Mouse (Mus musculus) liver, embryonic 12.5 days (tissue): ENCODE data around the gene Necab2. TPM values are rescaled to one million over a fixed set of nuclear protein-coding genes. Genes with fewer than 3 reads are reported as not detected.
A peak's percentile ranks its signal among the peaks of the same experiment; 100 is the strongest.

Experiments used
- ATAC-seq: fragments of 200-750 bp; cut with Nextera tagmentation; 2 replicates; pipeline ENCODE4 v1.8.0; 2017; ENCODE audit warnings: moderate number of reproducible peaks, mild to moderate bottlenecking, moderate library complexity
- H3K27ac ChIP-seq: fragments of 300-500 bp; sonication (generic); 2 replicates; pipeline ENCODE4 v1.5.1; 2016; ENCODE audit warnings: mild to moderate bottlenecking
- H3K27me3 ChIP-seq: fragments of 300-500 bp; sonication (generic); replicated peaks from 2 replicates; pipeline ENCODE4 v1.6.1; 2016; ENCODE audit warnings: mild to moderate bottlenecking, moderate library complexity
- H3K36me3 ChIP-seq: fragments of 300-500 bp; sonication (generic); 2 replicates; pipeline ENCODE4 v1.6.1; 2016; ENCODE audit warnings: mild to moderate bottlenecking, moderate library complexity
- H3K4me1 ChIP-seq: fragments of 300-500 bp; sonication (generic); 2 replicates; pipeline ENCODE4 v1.6.1; 2016
- H3K4me2 ChIP-seq: fragments of 300-500 bp; sonication (generic); 2 replicates; pipeline ENCODE4 v1.6.1; 2016; ENCODE audit warnings: mild to moderate bottlenecking, moderate library complexity
- H3K4me3 ChIP-seq: fragments of 300-500 bp; sonication (generic); 2 replicates; pipeline ENCODE4 v1.5.1; 2016; ENCODE audit warnings: mild to moderate bottlenecking, moderate library complexity
- H3K9ac ChIP-seq: fragments of 300-500 bp; sonication (generic); 2 replicates; pipeline ENCODE4 v1.6.1; 2016; ENCODE audit warnings: mild to moderate bottlenecking, moderate library complexity
- H3K9me3 ChIP-seq: fragments of 300-500 bp; sonication (generic); replicated peaks from 2 replicates; pipeline ENCODE4 v1.6.1; 2016; ENCODE audit warnings: mild to moderate bottlenecking, moderate library complexity
- WGBS: fragments of 180-500 bp; shearing (Covaris S2); methylation state at CpG from one replicate; pipeline ENCODE4 v1.1.7; 2016; ENCODE audit not compliant: insufficient replicate concordance; 5-methylcytosine and 5-hydroxymethylcytosine counted together
- polyA plus RNA-seq: library from polyadenylated mRNA; unstranded; fragments of >200 nt; fragmentation: Nextera tagmentation; extraction: Ambion mirVana; gene quantifications from 2 replicates; pipeline ENCODE4 v1.2.1, GENCODE M21; 2016

Gene Necab2
- polyA plus RNA-seq, 1 experiment from 2014 or later, result 0.25 TPM

DNA sequence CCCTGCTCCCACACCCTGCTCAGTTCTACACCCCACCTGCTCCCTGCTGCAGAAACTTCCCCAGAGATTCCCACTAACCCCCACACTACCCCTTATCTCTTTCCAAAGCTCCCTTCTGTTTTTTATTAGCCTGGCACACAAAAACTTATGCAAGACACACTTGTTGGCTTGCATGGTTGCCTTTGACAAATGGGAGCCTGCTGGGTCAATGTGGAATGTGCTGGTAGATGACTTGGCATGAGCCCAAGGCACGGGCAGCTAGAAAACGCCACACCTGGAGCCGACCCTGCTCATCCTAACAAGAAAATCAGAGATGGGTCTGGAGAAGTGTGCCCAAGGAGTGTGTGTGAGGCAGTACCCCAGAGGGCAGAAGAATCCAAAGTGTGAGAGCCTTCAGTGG lies 17.0 kb upstream of the Necab2 start:
- Histone ChIP-seq H3K27me3 (no peaks in the 10 kb centered on the region), H3K4me1 (peaks cover 51% of the 10 kb centered on the region), H3K27ac (no peak overlapping the region; the same call in 1 of the 2 replicates), H3K4me3 (no peak overlapping the region), H3K36me3 (no peaks in the 10 kb centered on the region), H3K4me2 (no peak overlapping the region), H3K9me3 (no peaks in the 10 kb centered on the region), H3K9ac (no peak overlapping the region)
- 66% methylated on average over 3 of the region's 3 CpGs for WGBS
- ATAC-seq, result no peak

DNA sequence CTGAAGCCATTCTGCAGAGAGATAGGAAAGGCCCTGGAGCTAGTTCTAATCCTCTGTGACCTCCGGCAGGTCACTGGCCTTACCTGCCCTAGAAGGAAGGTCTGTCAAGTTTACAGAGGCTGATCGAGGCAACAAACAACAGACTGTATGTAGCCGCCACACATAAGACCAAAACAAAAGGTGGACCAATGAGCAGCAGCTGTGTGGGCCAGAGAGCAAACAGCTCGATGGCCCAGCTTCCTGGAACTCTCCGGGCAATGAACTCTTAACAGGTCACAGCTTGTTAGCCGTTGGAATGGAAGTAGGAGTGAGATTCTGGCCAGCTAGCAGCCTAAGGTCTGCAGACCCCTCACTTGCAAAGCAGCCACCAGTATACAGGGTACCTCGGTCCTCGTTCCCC lies 16.3 kb upstream of the Necab2 start:
- H3K36me3 ChIP-seq, result no peaks in the 10 kb centered on the region
- H3K4me3 ChIP-seq, result no peak overlapping the region
- WGBS, result 62% methylated on average over 8 of the region's 8 CpGs
- peaks cover 48% of the 10 kb centered on the region for H3K4me1 ChIP-seq
- H3K27ac ChIP-seq, result peak overlapping the region; percentile 23; the same call in 1 of the 2 replicates
- ATAC-seq, result no peak
- no peaks in the 10 kb centered on the region for H3K27me3 ChIP-seq
- H3K9ac ChIP-seq, result no peak overlapping the region
- no peaks in the 10 kb centered on the region for H3K9me3 ChIP-seq
- H3K4me2 ChIP-seq, result no peak overlapping the region

DNA sequence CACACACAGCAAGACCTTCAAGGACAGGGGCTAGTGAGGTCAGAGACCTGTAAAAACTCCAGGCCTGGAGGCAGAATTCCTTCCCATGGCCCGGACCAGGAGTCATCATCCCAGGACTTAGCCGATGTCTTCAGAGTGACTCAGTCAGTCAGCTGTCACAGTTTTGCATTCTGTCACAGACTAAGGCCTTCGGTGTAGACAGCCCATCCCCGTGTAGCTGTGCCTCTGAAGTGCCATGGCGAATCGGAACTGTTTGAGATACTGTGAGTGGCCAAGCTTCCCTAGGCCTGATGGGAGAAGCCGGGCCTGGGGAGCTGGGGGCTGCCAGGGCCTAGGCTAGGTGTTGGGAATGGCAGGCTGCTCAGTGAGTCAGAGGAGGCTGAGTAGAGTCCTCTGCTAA lies 15.8 kb upstream of the Necab2 start:
- Histone ChIP-seq H3K4me1 (peaks cover 44% of the 10 kb centered on the region), H3K4me2 (no peak overlapping the region), H3K27ac (0 out of 2 replicates have a peak overlapping the region, but pooled peaks have one; percentile 23), H3K27me3 (no peaks in the 10 kb centered on the region), H3K9me3 (no peaks in the 10 kb centered on the region), H3K4me3 (no peak overlapping the region), H3K36me3 (no peaks in the 10 kb centered on the region), H3K9ac (no peak overlapping the region)
- no peak for ATAC-seq
- 75% methylated on average over 7 of the region's 7 CpGs for WGBS

DNA sequence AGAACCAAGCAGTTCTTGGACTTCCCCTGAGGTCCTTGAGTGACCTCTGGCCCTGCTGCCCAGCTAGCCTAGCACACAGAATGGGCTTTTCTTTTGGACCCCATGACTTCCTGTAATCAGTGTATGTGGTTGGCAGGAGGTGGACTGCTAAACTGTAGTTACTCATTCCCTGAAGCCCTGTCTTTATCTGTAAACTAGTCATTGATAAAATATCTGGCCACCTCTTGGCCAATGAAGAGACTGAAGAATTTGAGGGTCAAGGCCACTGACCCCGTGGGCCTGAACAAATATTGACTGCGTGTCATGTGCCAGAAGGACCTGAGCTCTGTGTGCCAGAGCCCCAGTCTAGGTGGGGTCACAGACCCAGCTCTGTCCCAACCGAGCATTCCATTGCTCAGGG lies 14.1 kb upstream of the Necab2 start:
- no peaks in the 10 kb centered on the region for H3K9me3 ChIP-seq
- no peak overlapping the region for H3K4me3 ChIP-seq
- ATAC-seq, result peak; percentile 68
- H3K4me2 ChIP-seq, result no peak overlapping the region
- H3K36me3 ChIP-seq, result no peaks in the 10 kb centered on the region
- H3K9ac ChIP-seq, result no peak overlapping the region
- H3K4me1 ChIP-seq, result peaks cover 45% of the 10 kb centered on the region
- peak overlapping the region; percentile 70 for H3K27ac ChIP-seq
- 65% methylated on average over 3 of the region's 3 CpGs for WGBS
- no peaks in the 10 kb centered on the region for H3K27me3 ChIP-seq

DNA sequence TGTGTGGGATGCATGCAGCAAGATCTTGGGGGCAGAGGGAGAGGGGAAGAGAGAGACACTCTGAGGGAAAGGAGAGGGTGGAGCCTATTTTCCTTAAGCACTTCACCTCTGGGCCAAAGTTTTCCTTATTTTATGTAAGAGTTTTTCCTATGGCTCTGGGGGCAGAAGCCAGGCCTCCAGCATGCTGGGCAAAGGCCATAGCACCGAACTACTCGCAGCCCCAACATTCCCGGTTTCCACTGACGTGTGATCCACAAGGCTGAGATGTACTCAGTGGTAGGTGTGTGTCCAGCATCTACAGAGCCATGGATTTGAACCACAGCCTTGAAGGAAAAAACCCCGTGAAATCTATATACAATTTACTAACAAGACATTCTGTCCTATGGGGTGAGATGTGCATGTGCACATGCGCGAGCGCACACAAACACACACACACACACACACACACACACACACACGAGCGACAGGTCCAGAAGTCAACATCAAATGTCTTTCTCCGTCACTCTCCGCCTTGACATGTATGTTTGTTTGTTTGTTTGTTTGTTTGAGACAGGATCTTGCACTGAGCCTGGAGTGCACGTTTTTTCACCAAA lies 12.8 kb upstream of the Necab2 start, which contains the start of gene Osgin1:
Osgin1 (plus strand) TSS at position 543 of the 593 bp plus-strand sequence.
- Histone ChIP-seq H3K27ac (peak within 1 kb of the TSS; percentile 62), H3K9ac (no peak within 1 kb of the TSS), H3K27me3 (no peaks in the 10 kb centered on the region), H3K4me3 (no peak within 1 kb of the TSS), H3K4me2 (no peak within 1 kb of the TSS), H3K4me1 (peaks cover 36% of the 10 kb centered on the region), H3K36me3 (no peaks in the 10 kb centered on the region), H3K9me3 (no peaks in the 10 kb centered on the region)
- ATAC-seq, result no peak
- WGBS, result 75% methylated on average over 13 of the region's 13 CpGs

GRCm38 (mm10) chr8:119434569-119434968 lies 11.9 kb upstream of the Necab2 start:
- H3K27ac ChIP-seq, result 0 out of 2 replicates have a peak overlapping the region, but pooled peaks have one; percentile 27

DNA sequence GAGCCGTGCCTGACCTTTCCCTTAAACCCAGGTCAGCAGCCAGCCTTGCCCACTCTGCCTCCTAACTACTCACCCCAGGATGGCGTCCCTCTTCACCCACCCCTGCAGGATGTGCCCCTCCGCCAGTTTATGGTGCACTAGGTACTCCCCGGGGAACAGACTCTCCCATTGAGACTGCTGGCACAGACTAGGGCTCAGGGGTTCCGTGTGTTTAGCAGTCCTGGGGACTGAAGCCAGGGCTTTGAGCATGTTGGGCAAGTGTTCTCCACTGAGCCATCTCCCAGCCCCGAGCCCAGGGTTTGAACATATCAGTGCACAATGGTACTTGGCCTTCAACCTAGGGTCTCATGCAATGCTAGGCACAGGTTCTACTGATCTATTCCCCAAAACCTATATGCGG lies 11.0 kb upstream of the Necab2 start:
- no peaks in the 10 kb centered on the region for H3K36me3 ChIP-seq
- WGBS, result 66% methylated on average over 7 of the region's 7 CpGs
- no peaks in the 10 kb centered on the region for H3K9me3 ChIP-seq
- H3K4me1 ChIP-seq, result peaks cover 34% of the 10 kb centered on the region
- H3K9ac ChIP-seq, result no peak overlapping the region
- no peak overlapping the region for H3K4me3 ChIP-seq
- H3K27me3 ChIP-seq, result no peaks in the 10 kb centered on the region
- no peak overlapping the region for H3K27ac ChIP-seq
- H3K4me2 ChIP-seq, result no peak overlapping the region
- ATAC-seq, result no peak

More at GRCm38 (mm10) chr8:119434569-119434968, 11.9 kb upstream of the Necab2 start:
- WGBS, result 58% methylated on average over 6 of the region's 6 CpGs
- Histone ChIP-seq H3K36me3 (no peaks in the 10 kb centered on the region), H3K27me3 (no peaks in the 10 kb centered on the region), H3K9ac (no peak overlapping the region), H3K4me2 (no peak overlapping the region), H3K9me3 (no peaks in the 10 kb centered on the region), H3K4me3 (no peak overlapping the region), H3K4me1 (peaks cover 27% of the 10 kb centered on the region)
- ATAC-seq, result no peak

- Histone ChIP-seq H3K4me2 (peak overlapping the region; percentile 50), H3K9ac (no peak overlapping the region), H3K36me3 (no peaks in the 10 kb centered on the region), H3K4me1 (peaks cover 34% of the 10 kb centered on the region), H3K27ac (peak overlapping the region; percentile 2; the same call in 1 of the 2 replicates), H3K27me3 (no peaks in the 10 kb centered on the region), H3K9me3 (no peaks in the 10 kb centered on the region), H3K4me3 (no peak overlapping the region)
- WGBS, result 61% methylated on average over 10 of the region's 10 CpGs
- no peak for ATAC-seq
These were observed 10.2 kb upstream of the Necab2 start for GRCm38 (mm10) chr8:119436331-119436730.

DNA sequence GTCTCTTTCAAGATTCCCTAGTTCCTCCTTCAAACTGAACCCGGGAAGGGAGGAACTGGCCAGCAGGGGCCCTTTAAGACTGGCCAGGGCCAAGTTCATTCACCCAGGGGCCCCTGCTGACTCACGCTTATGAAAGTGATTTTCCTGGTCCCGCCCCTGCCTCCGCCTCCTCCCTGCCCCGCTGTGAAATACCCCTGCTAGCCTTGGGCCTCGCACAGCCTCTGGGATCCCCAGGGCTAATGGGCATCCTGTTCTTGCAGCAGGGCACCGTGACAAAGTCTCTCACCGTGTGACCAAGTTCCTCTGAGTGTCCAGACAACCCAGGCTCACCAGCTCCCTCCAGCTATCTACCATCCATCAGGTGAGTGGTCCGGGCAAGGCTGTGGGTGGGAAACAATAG lies 9.6 kb upstream of the Necab2 start:
- Histone ChIP-seq H3K27me3 (no peaks in the 10 kb centered on the region), H3K4me2 (peak overlapping the region; percentile 50), H3K9ac (peak overlapping the region; percentile 28; the same call in 1 of the 2 replicates), H3K4me3 (peak overlapping the region; percentile 43), H3K36me3 (peaks cover under 1% of the 10 kb centered on the region), H3K27ac (peak overlapping the region; percentile 2; the same call in 1 of the 2 replicates), H3K4me1 (peaks cover 33% of the 10 kb centered on the region), H3K9me3 (no peaks in the 10 kb centered on the region)
- peak; percentile 46 for ATAC-seq
- 12% methylated on average over 9 of the region's 9 CpGs for WGBS

- no peaks in the 10 kb centered on the region for H3K9me3 ChIP-seq
- WGBS, result 51% methylated on average over 11 of the region's 11 CpGs
- peaks cover 2% of the 10 kb centered on the region; the same call in 1 of the 2 replicates for H3K27me3 ChIP-seq
- peaks cover 6% of the 10 kb centered on the region for H3K36me3 ChIP-seq
- H3K4me2 ChIP-seq, result peak overlapping the region; percentile 50
- H3K27ac ChIP-seq, result no peak overlapping the region
- ATAC-seq, result no peak
- H3K4me3 ChIP-seq, result peak overlapping the region; percentile 43
- H3K4me1 ChIP-seq, result peaks cover 33% of the 10 kb centered on the region
- peak overlapping the region; percentile 28 for H3K9ac ChIP-seq
These were observed 9.0 kb upstream of the Necab2 start for GRCm38 (mm10) chr8:119437506-119437905.

- Histone ChIP-seq H3K4me3 (peak overlapping the region; percentile 43), H3K9ac (no peak overlapping the region), H3K36me3 (peaks cover 19% of the 10 kb centered on the region), H3K27me3 (peaks cover 6% of the 10 kb centered on the region; the same call in 1 of the 2 replicates), H3K9me3 (no peaks in the 10 kb centered on the region), H3K4me2 (peak overlapping the region; percentile 50), H3K27ac (0 out of 2 replicates have a peak overlapping the region, but pooled peaks have one; percentile 4), H3K4me1 (peaks cover 33% of the 10 kb centered on the region)
- WGBS, result 57% methylated on average over 6 of the region's 6 CpGs
- ATAC-seq, result no peak
These were observed 7.6 kb upstream of the Necab2 start for GRCm38 (mm10) chr8:119438876-119439275.

DNA sequence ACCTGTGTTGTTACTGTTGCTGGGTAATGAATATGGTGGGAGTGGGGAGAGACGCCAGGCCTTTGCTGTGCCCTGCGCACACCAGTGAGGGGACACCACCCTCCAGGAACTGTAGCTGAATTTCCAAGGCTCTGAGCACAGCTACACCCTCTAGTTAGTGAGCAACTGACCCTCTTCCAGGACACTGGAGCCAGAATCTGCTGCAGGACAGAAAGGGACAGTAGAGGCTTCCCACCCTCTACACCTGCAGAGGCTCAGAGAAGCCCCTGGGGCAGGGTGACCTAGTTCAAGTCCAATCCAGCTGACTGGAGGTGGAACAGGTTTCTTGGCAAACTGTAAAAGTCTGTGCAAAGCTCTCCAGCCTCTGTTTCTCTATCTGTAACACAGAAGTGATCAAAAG lies 7.1 kb upstream of the Necab2 start:
- Histone ChIP-seq H3K9me3 (no peaks in the 10 kb centered on the region), H3K9ac (no peak overlapping the region), H3K36me3 (peaks cover 19% of the 10 kb centered on the region), H3K27ac (no peak overlapping the region), H3K4me3 (peak overlapping the region; percentile 43), H3K4me2 (peak overlapping the region; percentile 50), H3K4me1 (peaks cover 33% of the 10 kb centered on the region), H3K27me3 (peaks cover 7% of the 10 kb centered on the region; the same call in 1 of the 2 replicates)
- WGBS, result 84% methylated on average over 2 of the region's 2 CpGs
- ATAC-seq, result no peak
